Mouse (Mus musculus) retina, adult 2 months (tissue): ENCODE measurements around the gene Phf21a.
A peak's percentile ranks its signal among the peaks of the same experiment; 100 is the strongest.
"Not testable (repeated sequence)": the region's sequence is repeated elsewhere in the genome, so short reads cannot be mapped to it uniquely, and the experiment has no call there.

Experiments
- DNase-seq: peaks from one replicate; pipeline ENCODE4 v3.0.0-alpha.2; 2012; ENCODE audit warnings: low read depth, low spot score

The Phf21a gene

DNA sequence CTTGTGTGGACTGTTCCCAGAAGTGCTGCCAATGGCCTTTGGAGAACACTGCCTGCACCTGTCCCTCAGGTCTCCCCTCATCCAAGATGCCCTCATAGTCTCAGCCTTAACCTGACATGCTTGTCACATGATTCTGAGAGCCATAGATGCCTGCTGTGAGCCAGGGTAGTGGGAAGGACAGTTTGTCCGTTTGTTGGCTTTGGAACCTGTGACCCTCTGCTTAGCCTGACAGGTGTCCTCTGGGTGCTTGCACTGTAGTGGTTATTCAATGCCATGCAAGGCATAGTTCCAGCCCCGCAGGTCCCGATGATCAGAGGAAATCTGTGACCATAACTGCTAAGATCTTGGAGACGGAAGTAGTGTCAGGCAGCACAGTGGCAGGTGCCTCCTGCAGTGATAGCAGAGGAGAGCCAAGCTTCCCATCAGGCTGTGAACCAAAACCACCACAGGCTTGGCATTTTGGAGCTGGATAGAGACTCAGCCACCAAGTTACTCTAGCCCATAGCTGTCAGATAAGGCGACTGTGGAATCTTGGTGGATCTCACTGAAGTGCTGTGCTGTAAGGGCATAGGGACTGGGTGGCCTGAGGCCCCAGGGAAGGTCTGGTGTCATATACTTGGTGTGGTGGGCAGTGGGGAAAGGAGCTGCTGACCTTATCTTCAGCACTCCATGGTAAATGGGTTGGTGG is 289.1 kb downstream of the Phf21a start, which contains the start of gene 1700029I15Rik:
TSS of gene 1700029I15Rik (plus strand) at position 638 of the 688 bp plus-strand sequence.
- no peak for DNase-seq

DNA sequence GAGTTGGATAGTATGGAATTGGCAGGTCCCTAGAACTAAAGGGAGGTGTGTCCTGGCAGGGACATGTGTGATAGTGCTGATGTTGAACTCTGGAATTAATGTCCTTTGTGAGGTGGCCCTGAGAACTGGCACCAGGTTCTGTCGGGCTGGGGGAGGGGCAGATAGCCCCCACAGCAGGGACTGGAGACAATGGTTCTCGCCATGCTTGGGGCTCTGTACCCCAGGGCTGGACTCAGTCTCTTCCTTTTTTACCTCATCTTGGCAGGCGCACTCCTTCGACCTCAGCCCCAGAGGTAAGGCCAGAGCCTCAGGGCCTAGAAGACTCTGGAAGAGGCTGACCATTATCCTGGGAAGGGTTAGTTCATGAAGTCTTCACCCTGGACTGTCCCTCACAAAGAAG is 289.8 kb downstream of the Phf21a start:
- DNase-seq = no peak

DNA sequence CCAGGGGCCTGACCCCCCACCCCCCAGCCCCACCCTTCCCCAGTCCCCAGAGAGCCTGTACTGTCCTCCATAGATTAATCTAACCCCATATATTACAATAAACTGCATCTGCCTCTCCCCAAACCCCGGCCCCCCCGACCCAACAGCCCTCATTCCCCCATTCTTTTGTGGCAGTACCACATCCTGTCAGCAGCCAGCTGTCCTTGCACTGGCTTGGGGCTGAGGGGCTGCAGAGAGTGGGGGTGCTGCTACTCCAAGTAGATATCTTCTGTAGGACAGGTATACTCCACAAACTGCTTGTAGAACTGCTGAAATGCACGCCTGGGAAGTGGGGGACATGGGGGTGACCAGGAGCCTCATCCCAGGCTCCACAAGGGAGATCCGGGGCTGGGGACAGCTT is 291.2 kb downstream of the Phf21a start:
- DNase-seq = no peak

GRCm38 (mm10) chr2:92385113-92386051 is 292.5 kb downstream of the Phf21a start:
- DNase-seq = no peak

- DNase-seq = no peak
Observed at GRCm38 (mm10) chr2:92386821-92387570, 294.1 kb downstream of the Phf21a start.

GRCm38 (mm10) chr2:92387646-92388045 is 294.7 kb downstream of the Phf21a start:
- no peak for DNase-seq

DNA sequence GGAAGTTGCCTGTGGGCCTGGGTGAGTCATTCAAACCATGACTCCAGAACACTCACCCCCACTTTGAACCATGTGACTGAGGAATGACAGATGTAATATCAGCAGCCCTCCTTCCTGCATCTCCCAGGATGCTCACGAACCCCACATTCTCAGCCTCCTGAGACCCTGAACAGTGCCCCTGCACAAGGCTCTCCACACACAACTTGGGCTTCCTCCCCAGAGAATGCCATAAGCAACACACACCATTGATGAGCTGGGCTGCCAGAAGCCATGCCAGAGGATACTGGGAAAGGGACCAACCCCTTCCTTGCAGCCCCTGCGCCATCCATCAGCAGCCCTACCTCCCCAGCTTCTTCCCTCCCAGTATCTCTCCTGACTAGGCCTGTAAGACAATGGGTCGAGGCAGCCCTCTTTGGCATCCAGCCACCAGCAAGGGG is 295.2 kb downstream of the Phf21a start:
- DNase-seq = no peak

DNA sequence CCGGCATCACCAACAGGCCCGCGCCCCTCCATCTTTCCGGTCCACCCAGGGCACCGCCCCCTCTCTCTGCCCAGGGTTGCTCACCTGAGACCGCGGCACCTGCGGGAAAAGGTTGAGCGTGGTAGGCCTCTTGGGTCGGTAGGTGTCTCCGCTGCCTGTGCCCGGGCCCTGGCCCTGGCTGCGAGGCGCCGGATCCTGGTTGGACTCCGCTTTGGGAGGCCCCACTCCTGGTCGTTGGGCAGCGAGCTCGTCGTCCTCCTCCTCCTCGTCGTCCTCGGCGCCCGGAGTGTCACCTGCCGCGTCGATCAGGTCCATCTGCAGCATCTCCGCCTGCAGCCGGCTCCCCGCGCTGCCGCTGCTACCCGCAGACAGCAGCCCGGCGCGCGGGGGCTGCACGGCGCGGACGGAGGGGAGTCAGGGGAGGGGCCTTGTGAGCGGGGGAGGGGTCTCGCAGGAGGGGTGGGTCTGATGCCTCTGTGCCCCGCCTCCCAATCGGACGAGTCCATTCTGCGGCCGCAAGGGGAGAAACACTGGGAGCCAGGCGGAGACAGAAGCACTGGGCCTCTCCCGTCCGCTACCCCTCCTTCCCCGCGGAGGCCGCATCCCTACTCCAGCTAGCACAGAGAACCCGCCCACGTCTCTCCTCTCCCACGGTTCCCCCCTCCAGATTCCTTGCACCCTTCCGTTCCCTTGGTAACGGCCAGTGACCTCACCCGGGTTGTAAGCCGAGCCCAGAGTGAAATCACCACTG is 296.1 kb downstream of the Phf21a start:
- DNase-seq = peak; percentile 74

DNA sequence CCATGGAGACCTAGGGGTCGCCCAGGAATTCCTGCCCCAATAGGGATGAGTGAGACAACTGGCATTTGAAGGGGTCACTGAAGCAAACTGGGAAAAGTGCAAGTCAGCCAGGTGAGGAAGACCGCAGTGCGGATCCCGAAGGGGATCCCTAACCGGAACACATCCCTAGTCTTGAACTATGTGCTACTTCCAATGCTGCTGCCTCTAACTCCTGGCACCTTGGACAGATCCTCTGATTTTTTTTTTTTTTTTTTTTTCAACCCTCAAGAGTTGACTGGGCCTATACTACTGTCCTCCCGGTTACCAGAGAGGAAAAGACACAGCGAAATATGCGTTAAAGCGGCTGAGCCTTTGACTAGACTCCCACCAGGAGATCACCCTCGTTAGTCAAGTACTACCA is 296.7 kb downstream of the Phf21a start:
- DNase-seq = no peak

DNA sequence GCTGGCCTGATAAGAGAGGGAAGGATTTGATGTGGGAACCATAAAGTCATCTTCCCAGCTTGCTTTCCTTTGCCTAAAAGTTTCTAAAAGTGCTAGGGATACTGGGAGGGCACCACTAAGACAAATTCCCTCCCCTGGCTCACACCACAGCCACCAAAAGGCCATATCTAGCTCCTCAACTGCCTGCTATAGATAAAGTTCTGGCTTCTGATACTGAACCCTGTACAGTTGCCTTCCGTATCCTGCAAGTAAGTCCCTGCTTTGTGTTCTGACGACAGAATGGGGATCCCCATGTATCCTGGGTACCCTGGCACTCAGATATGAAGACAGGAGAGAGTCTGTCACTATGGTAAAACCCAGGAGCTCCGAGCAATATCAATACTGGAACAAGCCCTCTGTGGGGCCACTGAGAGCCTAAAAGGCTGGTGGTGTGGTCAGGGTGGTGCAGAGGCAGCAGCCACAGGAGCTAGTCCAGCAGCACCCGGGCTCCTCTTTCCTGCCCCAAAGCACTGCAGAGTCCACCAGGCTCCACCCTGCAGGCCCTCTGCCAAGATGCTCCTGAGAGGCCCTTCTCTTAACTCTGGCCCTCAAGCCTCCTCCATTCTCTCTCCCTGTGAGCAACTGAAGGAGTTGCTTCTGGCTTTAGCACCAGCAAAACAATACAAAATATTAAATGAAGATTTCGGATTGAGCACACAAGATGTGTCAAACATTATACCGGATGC is 297.5 kb downstream of the Phf21a start:
- DNase-seq = no peak

GRCm38 (mm10) chr2:92391116-92391515 is 298.2 kb downstream of the Phf21a start:
- DNase-seq = no peak

DNA sequence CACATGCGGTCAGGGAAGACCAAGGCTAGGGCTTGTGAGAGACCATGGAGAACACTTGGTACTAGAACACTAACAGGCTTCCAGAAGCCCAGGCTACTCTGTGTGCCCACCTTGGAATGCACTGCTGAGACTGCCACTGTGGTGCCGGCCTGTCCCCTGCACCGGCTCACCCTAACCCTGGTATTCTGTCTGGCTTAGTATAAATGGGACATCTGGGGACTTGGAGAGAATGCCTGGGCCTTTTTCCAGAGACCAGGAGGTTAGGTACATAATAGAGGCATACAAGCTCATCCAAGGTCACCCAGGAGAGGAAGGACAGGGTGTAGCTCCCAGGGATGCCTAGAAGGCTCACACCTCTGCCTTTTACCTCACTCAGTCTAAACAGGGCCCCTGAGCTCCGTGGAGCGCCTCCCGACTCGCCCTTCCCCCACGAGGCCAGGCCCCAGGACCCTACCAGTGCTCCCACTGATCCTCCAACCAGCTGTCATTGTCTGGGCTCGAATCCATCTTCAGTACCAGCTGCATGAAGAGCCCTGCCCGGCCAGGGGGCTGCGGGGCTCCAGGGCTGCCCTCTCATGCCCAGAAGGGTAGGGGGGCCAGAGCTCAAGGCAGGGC is 298.9 kb downstream of the Phf21a start:
- DNase-seq = no peak

DNA sequence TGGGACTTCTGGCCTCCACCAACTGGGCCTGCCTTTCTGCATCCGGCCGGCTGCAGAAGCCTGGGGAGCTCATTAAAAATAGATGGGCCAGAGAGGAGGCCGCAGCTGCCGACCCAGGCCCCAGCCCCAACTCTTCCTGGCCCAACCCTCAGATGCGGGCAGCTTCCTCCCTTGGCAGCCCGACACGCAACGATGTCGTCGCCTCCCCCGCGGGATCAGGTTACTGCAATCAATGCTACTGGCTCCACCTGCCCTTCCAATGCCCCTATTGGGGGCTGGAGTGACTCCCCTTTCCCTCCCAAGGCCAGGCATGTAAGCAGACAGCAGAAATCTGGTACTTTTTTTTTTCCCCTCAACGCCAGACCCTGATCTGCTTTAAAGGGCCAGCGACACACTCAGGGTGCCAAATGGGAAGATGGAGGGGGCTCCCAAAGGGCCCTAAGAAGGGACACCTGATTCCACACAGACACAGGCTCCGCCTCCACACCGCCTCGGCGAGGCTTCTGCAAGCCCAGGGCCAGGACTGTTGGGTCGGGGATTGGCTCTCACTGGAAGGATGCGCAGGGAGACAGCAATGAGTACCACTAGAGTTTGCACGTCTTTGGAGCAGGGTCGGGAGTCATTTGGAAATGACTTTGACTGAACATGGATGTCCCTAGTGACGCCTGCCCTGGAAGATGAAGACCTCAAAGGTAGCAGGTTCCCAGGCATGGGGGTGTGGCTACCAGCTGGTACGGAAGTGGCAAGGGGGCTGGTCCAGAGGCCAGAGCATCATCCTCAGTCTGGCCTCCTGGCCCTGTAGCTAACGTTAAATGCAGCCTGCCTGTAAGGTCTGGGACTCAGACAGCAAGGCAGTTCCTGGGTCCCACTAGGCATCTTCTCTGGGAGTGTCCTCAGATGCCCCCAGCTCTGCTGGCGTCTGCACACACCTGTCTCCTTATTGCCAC is 299.7 kb downstream of the Phf21a start:
- no peak for DNase-seq

GRCm38 (mm10) chr2:92395535-92395934 is 302.6 kb downstream of the Phf21a start:
- no peak for DNase-seq

DNA sequence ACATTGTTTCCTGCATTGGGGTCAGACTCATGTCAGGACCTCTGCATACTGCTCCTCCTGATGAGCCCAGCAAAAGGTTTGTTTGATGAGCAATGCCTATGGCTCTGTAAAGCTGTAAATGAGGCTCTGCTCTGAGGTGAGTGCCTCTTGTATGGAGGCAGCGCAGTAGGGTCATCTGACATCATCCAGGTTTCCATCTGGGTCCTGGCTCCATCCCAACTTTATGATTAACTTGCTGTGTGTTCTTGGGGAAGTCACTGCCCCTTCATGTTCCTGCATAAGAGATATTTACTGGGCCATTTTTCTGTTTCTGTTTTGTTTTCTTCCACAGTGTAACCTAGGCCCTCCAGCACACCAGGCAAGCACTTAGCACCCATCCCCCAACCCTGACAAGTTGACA is 304.5 kb downstream of the Phf21a start:
- no peak for DNase-seq

DNA sequence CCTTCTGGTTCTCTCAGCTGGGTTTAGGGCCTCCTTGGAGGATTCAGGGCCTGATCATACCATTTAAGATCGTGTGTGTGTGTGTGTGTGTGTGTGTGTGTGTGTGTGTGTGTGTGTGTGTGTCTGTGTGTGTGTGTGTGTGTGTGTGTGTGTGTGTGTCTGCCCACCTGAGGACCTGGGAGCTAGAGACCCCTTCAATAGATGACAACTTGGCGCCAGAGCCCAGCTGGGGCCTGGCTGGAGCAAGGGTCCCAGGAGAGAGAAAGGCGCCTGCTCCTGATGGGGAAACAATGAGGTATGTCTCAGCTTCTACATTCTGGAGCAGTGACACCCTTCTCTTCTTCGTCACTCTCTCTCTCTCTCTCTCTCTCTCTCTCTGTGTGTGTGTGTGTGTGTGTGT is 307.0 kb downstream of the Phf21a start:
- not testable (repeated sequence) for DNase-seq

- no peak for DNase-seq
Observed at GRCm38 (mm10) chr2:92400682-92401081, 307.8 kb downstream of the Phf21a start.

GRCm38 (mm10) chr2:92401091-92401561 is 308.2 kb downstream of the Phf21a start, which contains the start of gene Mapk8ip1:
Mapk8ip1 (minus strand) TSS chr2:92401263.
- DNase-seq = no peak
